Mouse (Mus musculus): Measurements from ENCODE around the gene Bbof1.

Gene Bbof1

DNA sequence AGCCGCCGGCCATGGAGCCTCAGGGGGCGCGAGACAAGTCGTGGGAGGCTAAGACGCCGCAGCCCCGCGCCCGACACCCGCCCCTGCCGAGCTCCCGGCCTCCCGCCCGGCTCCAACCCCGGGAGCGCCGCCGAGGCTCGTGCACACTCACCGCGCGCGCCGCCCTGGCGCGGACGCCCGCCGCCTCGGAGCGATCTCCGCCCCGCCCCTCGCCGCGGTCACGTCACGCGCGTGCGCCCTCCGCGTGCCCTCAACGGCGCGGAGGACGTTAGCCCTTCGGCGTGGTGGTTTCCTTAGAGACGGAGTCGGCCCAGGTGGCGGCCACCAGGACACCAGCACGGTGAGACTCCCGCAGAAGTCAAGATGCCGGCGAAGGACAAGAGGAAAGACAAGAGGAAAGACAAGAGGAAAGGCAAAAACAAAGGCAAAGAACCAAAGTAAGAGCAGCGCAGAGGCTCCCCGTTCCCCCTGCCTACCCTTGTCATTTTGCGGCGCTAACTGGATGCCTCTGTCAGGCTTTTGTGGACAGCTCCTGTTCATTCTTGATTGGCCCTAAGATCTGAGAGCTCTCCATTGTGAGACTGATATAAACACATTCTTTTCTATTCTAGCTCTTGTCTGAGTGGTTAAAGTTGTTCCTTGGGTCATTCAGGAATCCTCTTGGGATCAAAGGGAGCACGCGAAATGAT lies at the start of gene Bbof1, which contains the start of gene Entpd5:
Gene Bbof1 (plus strand): TSS at position 253 of the 689 bp plus-strand sequence.
Gene Entpd5 (minus strand): TSS at position 211 of the 689 bp plus-strand sequence.
- DNase-seq (ENCODE audit: extremely low read depth, low read depth): peak; percentile 32

DNA sequence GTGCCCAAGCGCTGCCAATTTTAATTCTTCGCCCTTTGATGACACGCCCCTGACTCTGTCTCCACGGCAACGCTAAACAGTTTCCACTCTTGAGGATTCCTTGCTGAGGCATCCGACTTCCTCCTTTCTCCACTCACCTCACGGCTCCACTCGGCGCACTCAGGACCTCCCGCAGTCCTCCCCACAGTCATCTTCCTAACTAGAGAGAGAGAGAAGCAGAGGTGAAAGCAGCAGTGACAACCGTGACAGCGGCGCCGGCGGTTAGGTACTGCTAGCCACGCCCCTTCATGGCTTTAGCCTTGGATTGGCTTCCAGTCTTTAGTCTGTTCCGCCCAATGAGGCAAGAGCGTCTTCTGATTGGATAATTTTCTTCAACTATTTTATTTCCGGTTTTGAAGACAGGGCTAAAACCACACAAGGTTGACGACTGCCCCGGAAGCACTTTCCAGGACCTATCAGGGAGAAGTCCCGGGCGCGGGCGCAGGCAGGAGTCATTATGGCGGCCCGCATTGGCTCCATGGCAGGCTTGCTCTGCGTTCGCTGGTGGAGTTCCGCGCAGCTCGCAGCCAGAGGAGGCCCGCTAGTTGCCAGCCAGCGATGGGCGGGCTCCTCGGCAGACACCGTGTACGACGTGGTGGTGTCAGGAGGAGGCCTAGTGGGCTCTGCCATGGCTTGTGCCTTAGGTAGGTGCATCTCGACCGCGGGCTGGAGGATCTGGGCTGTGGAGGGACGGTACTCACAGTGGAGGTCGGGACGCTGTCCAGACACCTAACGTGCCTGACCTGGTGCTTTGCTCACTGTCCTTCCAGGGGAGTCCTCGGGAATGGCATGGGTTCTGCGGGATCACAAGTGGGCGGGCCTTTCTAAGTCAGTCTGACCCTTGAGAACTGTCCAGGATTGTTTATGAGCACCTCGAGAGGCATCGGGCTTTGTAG lies 47.0 kb upstream of the Bbof1 start, which contains the start of the genes Coq6 and Fam161b:
Gene Coq6 (plus strand): TSS at position 103 of the 935 bp plus-strand sequence.
Gene Fam161b (minus strand): TSS at position 279 of the 935 bp plus-strand sequence.
- DNase-seq (ENCODE audit: extremely low read depth, low read depth): peak; percentile 99

- no peak for DNase-seq (ENCODE audit: extremely low read depth, low read depth)
Observed at GRCm38 (mm10) chr12:84362872-84363271, 46.0 kb upstream of the Bbof1 start.

- DNase-seq (ENCODE audit: extremely low read depth, low read depth): no peak
Observed at GRCm38 (mm10) chr12:84364291-84364690, 44.6 kb upstream of the Bbof1 start.

DNA sequence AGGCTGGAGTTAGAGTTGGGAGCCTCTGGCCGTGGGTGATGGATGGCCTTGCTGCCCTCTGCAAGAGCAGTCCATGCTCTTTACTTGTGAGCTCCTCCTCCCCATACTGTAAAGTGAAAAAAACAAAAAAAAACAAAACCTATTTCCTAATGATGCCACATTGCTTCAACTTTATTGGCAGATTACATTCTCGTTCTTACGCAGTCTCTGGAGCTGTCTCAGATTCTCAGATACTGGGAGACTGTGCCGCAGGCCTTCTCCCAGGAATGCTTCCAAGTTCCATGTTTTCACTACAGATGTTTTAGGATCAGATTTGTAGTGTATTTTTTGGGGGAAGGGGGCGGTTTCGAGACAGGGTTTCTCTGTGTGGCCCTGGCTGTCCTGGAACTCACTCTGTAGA lies 43.7 kb upstream of the Bbof1 start:
- DNase-seq (ENCODE audit: extremely low read depth, low read depth): no peak

DNA sequence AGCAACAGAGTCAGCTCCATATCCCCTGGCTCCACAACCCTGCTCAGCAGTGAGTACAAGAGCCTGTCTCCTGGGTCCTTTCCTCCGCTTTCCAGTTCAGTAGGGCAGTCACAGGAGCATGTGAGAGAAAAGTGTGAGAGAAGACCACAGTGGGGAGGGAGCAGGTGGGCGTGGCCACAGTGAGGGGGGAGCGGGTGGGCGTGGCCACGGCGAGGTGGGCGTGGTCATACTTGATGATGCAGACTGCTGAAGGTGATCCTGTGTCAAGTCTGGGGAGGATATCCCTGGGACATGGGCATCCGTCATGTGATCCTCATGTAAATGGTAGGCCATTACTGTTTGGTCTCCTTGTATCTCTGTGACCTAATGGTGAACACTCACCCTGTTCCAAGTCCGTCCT lies 41.9 kb upstream of the Bbof1 start:
- DNase-seq (ENCODE audit: extremely low read depth, low read depth): no peak

- no peak for DNase-seq (ENCODE audit: extremely low read depth, low read depth)
Observed at GRCm38 (mm10) chr12:84371647-84372046, 37.2 kb upstream of the Bbof1 start.

DNA sequence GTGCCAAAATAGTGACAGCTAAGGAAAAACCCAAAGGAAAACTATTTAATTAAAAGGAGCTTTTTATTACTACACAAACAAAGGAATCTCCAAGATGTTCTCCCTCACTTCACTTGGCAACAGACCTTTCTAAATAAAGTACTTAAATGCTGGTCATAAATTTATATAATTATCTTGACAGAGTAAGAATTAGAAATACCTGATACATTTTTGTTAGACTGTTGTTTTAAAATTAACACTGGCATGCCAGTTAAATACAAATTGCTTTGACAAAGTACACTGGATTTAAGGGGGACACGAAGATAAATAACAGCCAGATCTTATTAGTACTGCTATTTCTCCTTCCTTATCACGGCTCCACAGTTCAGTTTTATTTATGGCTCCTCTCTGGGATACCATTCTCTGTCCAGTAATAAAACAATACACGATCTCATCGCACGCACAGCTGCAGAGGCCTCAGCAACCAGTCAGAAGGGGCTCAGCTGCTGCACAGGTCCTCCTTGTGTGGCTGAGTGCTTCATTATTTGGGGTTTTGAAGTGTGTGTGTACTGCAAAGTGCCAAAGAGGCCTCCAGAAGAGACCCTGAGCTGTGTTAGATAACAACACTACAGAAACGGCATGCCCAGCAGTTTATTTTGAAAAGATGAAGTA lies 34.9 kb upstream of the Bbof1 start:
- no peak for DNase-seq (ENCODE audit: extremely low read depth, low read depth)

GRCm38 (mm10) chr12:84382369-84382768 lies 26.5 kb upstream of the Bbof1 start:
- DNase-seq (ENCODE audit: extremely low read depth, low read depth): no peak

- DNase-seq (ENCODE audit: extremely low read depth, low read depth): no peak
Observed at GRCm38 (mm10) chr12:84384644-84385081, 24.2 kb upstream of the Bbof1 start.

DNA sequence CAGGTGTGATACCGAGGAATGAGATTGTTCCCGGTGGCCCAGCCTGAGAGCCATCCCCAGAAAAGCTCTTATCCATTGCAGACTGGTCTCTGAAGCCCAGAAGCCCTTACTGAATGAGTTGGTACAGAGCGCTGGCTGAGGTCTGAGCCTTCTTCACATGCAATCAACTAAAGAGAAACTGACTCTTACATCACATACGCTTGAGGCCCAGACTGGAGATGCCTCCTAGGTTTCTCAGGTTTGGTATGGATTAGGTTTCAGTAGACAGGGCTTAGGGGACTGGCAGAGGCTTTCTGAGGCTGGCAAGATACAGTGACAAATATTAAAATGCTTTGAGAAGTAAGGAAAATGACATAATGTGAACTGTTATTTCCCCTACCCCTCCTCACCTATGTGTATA lies 23.5 kb upstream of the Bbof1 start:
- no peak for DNase-seq (ENCODE audit: extremely low read depth, low read depth)

DNA sequence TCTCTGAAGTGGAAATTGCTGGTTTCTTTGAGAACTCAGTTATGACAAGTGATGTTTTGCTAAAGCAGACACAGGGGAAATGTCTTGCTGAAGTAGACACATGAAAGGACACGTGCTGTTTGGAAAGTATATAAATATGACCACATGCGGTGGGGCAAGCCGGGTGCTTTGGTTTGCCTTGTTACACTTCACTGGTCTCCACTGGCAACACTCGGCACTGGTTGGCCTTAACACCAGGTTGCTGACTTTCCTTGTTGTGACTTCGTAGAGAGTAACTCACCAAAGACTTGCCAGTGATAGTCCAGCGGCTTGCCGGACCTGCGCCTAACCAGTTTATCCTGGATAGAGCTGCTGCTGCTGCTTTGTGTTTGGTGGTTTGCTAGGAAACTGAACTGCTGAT lies 20.8 kb upstream of the Bbof1 start:
- DNase-seq (ENCODE audit: extremely low read depth, low read depth): no peak

DNA sequence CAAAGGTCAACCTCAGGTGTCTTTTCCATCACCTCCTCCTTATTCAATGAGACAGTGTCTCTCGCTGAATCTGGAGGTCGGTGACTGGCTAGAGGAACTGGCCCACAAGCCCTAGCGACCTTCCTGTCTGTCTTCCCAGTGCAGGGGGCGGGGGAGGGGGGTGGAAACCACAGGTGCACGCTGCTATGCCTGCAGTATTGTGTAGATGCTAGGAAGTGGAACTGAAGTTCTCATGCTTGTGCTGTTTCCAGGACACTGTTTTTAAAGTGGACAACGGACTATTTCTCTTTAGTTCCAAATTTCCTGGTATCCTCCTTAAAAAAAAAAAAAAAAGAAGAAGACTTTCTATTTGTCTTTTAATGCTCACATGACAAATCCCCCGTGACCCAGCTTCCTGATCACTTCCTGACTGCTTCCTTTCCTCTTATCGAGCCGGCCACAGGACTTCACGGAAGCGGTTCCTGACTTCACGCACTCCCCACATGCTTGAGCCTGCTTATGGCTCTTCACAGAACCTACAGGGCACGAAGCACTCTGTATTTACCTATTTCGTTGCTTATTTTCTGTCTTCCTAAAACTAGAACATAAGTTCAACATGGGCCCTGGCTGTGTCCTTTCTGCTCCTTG lies 20.0 kb upstream of the Bbof1 start:
- no peak for DNase-seq (ENCODE audit: extremely low read depth, low read depth)

DNA sequence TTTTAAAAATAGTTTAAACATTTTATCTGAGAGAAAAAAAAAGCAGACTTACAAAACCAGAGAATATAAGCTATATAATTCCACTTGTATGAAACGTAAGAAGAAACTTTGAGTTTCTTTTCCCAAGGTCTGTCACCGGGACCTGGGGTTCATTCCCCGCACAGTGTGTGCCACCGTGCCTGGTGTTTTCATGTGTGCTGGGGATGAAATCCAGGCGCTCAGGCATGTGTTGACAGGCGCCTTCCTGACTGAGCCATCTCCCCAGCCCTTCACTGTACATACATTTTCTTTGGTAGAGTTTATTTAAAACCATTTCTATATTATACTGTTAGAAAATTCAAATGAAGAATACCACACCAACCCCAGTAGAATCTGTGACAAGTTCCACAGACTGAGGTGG lies 18.5 kb upstream of the Bbof1 start:
- no peak for DNase-seq (ENCODE audit: extremely low read depth, low read depth)

DNA sequence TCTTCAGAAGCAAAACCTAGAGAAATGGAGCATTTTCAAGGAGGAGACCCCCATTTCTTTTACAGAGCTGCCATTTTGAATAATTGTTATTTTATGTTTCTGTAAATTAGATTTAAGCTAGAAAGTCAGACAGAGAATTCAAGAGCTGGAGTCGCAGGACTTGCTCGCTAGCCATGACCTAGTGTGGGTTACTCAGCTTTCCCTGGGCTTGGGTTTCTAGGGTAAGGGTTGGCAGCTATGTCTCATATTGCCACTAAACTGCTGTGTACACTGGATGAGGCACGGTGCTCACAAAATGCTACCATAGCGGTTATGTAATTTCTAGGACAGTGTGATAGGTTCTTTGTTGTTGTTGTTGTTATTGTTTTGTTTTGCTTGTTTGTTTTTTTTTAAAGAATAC lies 16.2 kb upstream of the Bbof1 start:
- no peak for DNase-seq (ENCODE audit: extremely low read depth, low read depth)

GRCm38 (mm10) chr12:84393847-84394246 lies 15.0 kb upstream of the Bbof1 start:
- DNase-seq (ENCODE audit: extremely low read depth, low read depth): no peak

GRCm38 (mm10) chr12:84396947-84397679 lies 11.8 kb upstream of the Bbof1 start:
- DNase-seq (ENCODE audit: extremely low read depth, low read depth): no peak

GRCm38 (mm10) chr12:84397685-84398084 lies 11.2 kb upstream of the Bbof1 start:
- no peak for DNase-seq (ENCODE audit: extremely low read depth, low read depth)

DNA sequence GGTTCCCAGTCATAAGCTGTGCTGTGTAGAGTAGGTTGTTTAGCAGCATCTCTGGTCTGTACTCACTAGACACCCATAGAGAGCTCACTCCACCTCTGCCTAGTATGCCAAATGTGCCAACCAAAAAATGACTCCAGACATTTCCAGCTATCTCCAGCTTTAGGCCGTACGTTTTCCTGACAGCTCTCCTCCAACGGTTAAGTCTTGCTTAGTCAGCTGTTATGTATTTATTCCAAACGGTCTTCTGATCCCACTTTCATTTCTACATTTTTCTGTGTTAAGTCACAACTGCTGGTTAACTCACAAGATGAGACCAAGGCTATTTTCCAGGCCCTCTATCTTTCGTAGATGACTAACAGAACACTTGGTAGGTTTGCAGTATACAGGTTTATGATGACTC lies 10.2 kb upstream of the Bbof1 start:
- no peak for DNase-seq (ENCODE audit: extremely low read depth, low read depth)

GRCm38 (mm10) chr12:84399135-84399534 lies 9.7 kb upstream of the Bbof1 start:
- DNase-seq (ENCODE audit: extremely low read depth, low read depth): no peak

DNA sequence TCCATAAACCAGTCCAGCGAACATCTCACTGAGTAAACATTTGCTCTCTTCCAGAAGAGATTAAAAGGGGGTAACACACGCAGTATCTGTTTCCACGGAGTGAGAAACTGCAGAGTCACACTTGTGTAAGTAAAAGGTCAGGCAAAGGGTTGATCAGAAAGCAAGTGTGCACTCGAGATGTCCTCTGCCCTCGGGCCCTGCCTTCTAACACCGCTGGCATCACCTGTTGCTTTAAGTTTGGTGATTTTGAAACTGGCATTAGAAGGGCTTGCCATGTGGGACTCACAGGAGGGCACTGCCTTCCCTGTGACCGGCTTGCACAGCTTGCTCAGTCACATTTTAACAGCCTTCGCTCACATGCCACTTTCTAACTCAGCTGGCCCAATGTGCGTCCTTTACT lies 9.2 kb upstream of the Bbof1 start:
- no peak for DNase-seq (ENCODE audit: extremely low read depth, low read depth)

All from MEL-GATA-1-ER (cell line).